In the genomic region with DNA sequence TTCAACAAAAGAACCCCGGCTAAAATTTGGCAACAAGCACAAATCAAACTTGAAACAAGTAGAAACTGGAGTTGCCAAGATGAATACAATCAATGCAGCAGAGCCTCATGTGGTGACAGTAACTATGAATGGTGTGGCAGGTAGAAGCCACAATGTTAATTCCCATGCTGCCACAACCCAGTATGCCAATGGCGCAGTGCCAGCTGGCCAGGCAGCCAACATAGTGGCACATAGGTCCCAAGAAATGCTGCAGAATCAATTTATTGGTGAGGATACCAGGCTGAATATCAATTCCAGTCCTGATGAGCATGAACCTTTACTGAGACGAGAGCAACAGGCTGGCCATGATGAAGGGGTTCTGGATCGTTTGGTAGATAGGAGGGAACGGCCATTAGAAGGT, we compare ENCODE assay signal across 18 mouse cellular contexts. TPM values are rescaled to one million over a fixed set of nuclear protein-coding genes. Genes with fewer than 3 reads are reported as not detected.
A peak's percentile ranks its signal among the peaks of the same experiment; 100 is the strongest.
DNase-seq lines count a peak whose midpoint lies in the region.
"Had no signal": no experiment of that assay in that cellular context is flagged by ENCODE, and none has a peak within 500 bp of the region (broad histone marks: within the 10 kb centered on the region; RNA-seq: fewer than 3 reads in every experiment).

No protein-coding gene starts in this region.

- peak; percentile 34 for DNase-seq in adrenal gland, postnatal 14 days
- DNase-seq in adrenal gland, adult 8-10 months, result no peak
- peak; percentile 21 to 22 for DNase-seq in cerebellum, adult 18-20 months
- DNase-seq in cerebellum, adult 9-10 months, result no peak
- DNase-seq in cerebellum, postnatal 25 days, result peak; percentile 25 to 52
- DNase-seq in cerebellum, adult 9-11 months, result no peak
- DNase-seq in right cerebral cortex, postnatal 4 days, result peak; percentile 15
- no peak for DNase-seq in right cerebral cortex, postnatal 25 days
- DNase-seq: adrenal gland, adult 2 months; B cell, adult 2 months; forebrain, postnatal 0 days; gastrocnemius, adult 2 months; gastrocnemius, postnatal 14 days; heart, adult 18-20 months; heart, postnatal 14 days; heart, postnatal 4 days; kidney, adult 18-20 months; kidney, adult 9 months had no signal

RNA-seq across cellular contexts. Expression of gene Fam117b, which starts 44.8 kb away (rescaled TPM):
- 36.9 and 43.3 TPM in 2 replicates for total RNA-seq in adrenal gland, postnatal 14 days (2021)
- 10 to 100 TPM; 39.3 to 54.0 (median 45.2) TPM for total RNA-seq in adrenal gland, adult 8-10 months (2022)

Comparison
In these comparisons a context has a peak if more than half of its experiments do, and no peak if none do; other contexts are left out.
1. DNase-seq: peak in adrenal gland, postnatal 14 days (single experiment), cerebellum, adult 18-20 months (2 of 2), cerebellum, postnatal 25 days (2 of 2) and right cerebral cortex, postnatal 4 days (single experiment); none in adrenal gland, adult 8-10 months (single experiment), cerebellum, adult 9-10 months (single experiment), cerebellum, adult 9-11 months (single experiment) and right cerebral cortex, postnatal 25 days (single experiment).